Mouse (Mus musculus) CD4-positive naive resting alpha-beta T cell, adult 57 days (primary cell): ENCODE data around the gene Nrgn. TPM values are rescaled to one million over a fixed set of nuclear protein-coding genes. Genes with fewer than 3 reads are reported as not detected.

ENCODE experiments used
- total RNA-seq: library from RNA; stranded (reverse); gene quantifications from one replicate; pipeline ENCODE4 v1.2.4, GENCODE M21; 2023

The Nrgn gene
- 5.4 TPM for total RNA-seq

DNA sequence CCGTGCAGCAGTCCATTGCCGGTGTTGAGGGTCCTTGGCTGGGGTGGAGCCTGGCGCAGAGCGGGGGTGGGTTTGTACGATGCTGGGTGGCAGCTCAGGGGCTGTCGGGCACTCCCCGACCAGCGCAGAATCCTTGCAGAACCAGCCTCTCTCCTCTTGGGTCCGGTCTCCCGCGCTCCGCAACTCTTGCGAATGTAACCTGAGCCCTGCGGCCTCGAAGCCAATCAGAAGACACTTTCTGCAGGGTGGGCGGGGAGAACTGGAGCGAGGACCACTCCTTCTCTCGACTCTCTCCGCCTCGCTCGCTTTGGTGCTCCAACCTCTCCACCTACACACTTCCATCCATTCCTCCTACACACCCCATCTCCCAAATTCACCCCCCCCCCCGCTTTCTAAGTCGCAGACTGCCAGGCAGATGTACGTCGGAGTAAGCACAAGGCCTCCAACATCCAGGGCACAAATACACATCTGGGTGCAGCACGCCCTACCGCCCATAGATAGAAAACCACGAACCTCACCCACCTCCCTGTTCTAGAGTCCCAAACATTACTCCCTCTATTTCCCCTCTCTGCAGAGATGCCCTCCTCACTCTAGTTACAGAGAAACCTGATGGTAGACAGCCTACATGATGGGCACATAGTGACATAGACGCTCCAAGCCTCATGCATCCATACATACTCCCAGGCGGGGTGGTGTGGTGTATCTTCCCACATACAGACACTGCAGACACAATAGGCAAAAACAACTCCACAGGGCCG, at the start of gene Nrgn:
Gene Nrgn (minus strand): TSS at position 369 of the 758 bp plus-strand sequence.

DNA sequence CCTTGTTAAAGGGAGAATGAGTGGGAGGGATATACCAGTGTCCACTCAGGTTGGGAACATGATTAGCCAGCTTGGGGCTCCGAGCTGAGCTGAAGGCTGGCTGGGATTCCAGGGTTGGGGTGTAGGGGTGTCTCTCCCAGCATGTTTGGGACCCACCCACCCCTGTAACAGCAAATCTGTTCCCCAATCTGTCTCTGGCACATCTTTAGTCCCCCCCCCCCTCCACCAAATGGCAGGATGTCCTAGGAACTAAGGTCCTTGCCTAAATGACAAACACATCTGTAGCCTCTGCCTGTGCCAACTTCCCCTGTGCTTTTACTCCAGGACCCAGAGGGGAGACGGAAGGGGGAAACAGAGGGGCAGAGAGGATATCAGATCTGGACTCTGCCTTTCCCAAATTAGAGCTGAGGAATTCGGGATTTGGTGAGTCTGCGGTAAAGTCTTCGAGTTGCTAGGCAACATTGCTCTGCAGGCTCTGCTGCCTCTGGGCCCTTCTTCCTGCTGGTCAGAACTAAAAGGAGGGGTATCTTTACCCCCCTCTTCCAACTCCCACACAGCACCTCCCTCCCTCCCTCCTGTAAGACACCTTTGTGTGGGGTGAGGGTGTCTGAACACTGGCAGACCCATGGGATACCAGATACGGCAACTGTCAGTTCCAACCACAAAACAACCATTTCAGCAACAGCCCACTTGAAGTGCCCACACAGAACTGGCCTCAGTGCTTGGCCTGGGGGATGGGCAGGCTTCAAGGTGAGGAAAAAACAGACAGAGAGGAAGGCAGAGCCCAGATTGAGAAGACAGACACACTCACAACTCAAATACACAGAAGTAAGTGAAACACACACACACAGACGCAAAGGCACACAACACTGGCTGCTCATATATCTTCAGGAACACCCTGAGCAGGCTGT, 2.4 kb upstream of the Nrgn start, which contains the start of gene Siae:
Gene Siae (plus strand): TSS at position 861 of the 911 bp plus-strand sequence.

DNA sequence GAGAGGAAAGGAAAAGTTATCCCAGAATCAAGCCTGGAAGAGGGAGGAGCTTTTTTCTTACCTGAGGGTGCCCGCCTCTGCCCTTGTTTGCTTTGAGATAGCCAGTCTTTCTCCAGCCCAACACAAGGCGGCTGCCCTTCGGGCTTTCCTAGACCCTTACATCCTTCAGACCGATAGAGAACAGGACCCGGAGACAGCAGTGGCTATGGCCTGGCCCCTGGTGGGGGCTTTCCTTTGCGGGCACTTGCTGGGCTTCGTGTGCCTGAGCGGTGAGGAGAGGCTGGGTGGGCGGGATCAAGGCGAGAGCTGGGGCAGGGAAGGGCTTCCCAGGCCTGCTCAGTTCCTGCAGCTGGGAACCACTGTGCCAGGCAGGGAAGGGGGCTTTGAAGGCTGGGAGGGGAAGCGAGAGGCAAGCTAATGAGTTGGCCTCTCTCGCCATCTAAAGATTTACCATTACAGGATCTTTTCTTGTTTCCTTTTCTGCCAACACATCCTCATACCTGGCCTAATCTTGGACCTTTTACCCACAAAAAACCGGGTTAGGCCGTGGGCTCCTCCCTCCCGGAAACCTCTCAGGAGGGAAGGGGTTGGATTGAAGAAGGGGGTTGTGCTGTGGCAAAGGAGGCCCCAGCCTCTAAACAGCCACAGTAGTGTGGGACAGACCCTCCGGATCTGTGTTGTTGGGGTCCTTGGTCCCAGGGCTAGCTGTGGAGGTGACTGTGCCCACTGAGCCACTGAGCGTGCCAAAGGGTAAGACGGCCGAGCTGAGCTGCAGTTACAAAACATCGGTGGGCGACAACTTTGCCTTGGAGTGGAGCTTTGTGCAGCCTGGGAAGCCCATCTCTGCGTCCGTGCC, 13.3 kb downstream of the Nrgn start, which contains the start of gene Vsig2:
Gene Vsig2 (plus strand): TSS at position 86 of the 856 bp plus-strand sequence.

DNA sequence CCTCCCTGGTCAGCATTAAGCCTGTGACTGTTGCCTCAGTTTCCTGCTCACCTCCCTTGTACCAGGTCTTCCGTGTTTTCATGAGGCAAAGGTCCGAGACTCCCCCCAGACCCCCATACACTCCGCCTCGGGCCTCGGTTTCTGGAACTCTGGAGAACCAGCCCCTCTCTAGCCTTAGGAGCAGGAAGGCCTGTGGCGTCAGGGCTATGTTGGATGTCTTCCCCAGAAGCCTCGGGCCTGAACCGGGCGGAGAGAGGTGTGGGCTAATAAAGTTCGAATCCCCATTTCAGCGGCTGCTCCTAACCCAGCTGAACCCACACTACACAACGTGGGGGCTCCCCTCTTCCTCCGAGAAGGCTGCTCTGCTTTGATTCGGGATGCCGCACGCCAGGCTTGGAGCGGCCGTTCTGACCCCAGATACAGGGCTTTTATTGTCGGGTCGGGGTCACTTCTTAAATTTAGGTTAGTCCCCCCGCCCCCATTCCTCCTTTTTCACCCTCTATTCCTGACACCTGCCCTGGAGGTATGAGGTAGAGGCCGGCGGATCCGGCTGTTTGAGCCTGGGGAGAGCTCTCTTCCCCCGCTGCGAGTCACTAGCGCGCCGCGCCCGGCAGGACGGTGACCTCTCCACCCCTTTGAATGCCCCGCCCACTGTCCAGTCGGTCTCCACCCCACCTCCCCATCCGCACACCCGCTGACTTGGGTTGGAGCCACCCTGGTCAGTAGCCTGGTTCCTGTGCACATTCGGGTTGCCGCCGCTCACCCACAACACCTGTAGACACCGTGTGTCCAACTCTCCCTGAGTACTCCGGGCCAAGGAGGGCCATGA, 25.1 kb downstream of the Nrgn start, which contains the start of gene Esam:
Gene Esam (plus strand): TSS at position 683 of the 829 bp plus-strand sequence.

Other genes with a start within 250 kb of the Nrgn start
- 10.1 TPM for gene Ccdc15, start 204.5 kb downstream of the Nrgn start, total RNA-seq
- gene Hepacam, start 185.6 kb downstream of the Nrgn start, total RNA-seq = not detected
- 0.44 TPM for gene Robo4, start 151.0 kb downstream of the Nrgn start, total RNA-seq
- gene Robo3, start 119.7 kb downstream of the Nrgn start, total RNA-seq = not detected
- 48.4 TPM for gene Msantd2, start 63.6 kb downstream of the Nrgn start, total RNA-seq
- gene Esam, start 24.8 kb downstream of the Nrgn start, total RNA-seq = 1.8 TPM
- gene Vsig2, start 13.6 kb downstream of the Nrgn start, total RNA-seq = not detected
- 7.2 TPM for gene Siae, start 2.8 kb upstream of the Nrgn start, total RNA-seq
- 1.2 TPM for gene Spa17, start 60.8 kb upstream of the Nrgn start, total RNA-seq
- gene Tbrg1, start 104.4 kb upstream of the Nrgn start, total RNA-seq = 78.4 TPM
- gene Panx3, start 116.3 kb upstream of the Nrgn start, total RNA-seq = not detected
- gene Olfr160, start 163.3 kb upstream of the Nrgn start, total RNA-seq = not detected
- gene Olfr874, start 192.2 kb upstream of the Nrgn start, total RNA-seq = not detected
- gene Olfr875, start 219.0 kb upstream of the Nrgn start, total RNA-seq = not detected